Mouse (Mus musculus) CD4-positive, CD25-positive, alpha-beta regulatory T cell, adult 2 months (primary cell): ENCODE measurements around the gene Mrpl33.
A peak's percentile ranks its signal among the peaks of the same experiment; 100 is the strongest.
"Not testable (repeated sequence)": the region's sequence is repeated elsewhere in the genome, so short reads cannot be mapped to it uniquely, and the experiment has no call there.

Experiments
- DNase-seq: peaks from one replicate; pipeline ENCODE4 v3.0.0-alpha.2; 2012; ENCODE audit warnings: low read depth, low spot score

Gene Mrpl33

GRCm38 (mm10) chr5:31597430-31597944 lies 752 bp downstream of the Mrpl33 start:
- no peak for DNase-seq

- no peak for DNase-seq
These were observed 1.4 kb downstream of the Mrpl33 start for GRCm38 (mm10) chr5:31598121-31598520.

- DNase-seq = peak; percentile 70
These were observed 1.8 kb downstream of the Mrpl33 start for GRCm38 (mm10) chr5:31598579-31598978.

GRCm38 (mm10) chr5:31599161-31599560 lies 2.4 kb downstream of the Mrpl33 start:
- DNase-seq = peak; percentile 46

GRCm38 (mm10) chr5:31601162-31601722 lies 4.5 kb downstream of the Mrpl33 start:
- DNase-seq = no peak

GRCm38 (mm10) chr5:31602377-31602776 lies 5.6 kb downstream of the Mrpl33 start:
- DNase-seq = peak; percentile 72

GRCm38 (mm10) chr5:31603766-31604165 lies 7.0 kb downstream of the Mrpl33 start:
- DNase-seq = no peak

GRCm38 (mm10) chr5:31606151-31606550 lies 9.4 kb downstream of the Mrpl33 start:
- no peak for DNase-seq

- DNase-seq = no peak
These were observed 13.8 kb downstream of the Mrpl33 start for GRCm38 (mm10) chr5:31610376-31611086.

- no peak for DNase-seq
These were observed 14.5 kb downstream of the Mrpl33 start for GRCm38 (mm10) chr5:31611186-31611585.

- DNase-seq = peak; percentile 87
These were observed 17.1 kb downstream of the Mrpl33 start for GRCm38 (mm10) chr5:31613852-31614286.

- peak; percentile 70 for DNase-seq
These were observed 17.7 kb downstream of the Mrpl33 start for GRCm38 (mm10) chr5:31614339-31615025.

GRCm38 (mm10) chr5:31620326-31620725 lies 23.6 kb downstream of the Mrpl33 start:
- DNase-seq = no peak

- DNase-seq = no peak
These were observed 30.4 kb downstream of the Mrpl33 start for GRCm38 (mm10) chr5:31627117-31627516.

GRCm38 (mm10) chr5:31627562-31628526 lies 31.1 kb downstream of the Mrpl33 start:
- DNase-seq = no peak

- no peak for DNase-seq
These were observed 31.8 kb downstream of the Mrpl33 start for GRCm38 (mm10) chr5:31628555-31628954.

GRCm38 (mm10) chr5:31630064-31630463 lies 33.3 kb downstream of the Mrpl33 start:
- DNase-seq = no peak

GRCm38 (mm10) chr5:31631169-31631568 lies 34.4 kb downstream of the Mrpl33 start:
- DNase-seq = not testable (repeated sequence)

- no peak for DNase-seq
These were observed 37.4 kb downstream of the Mrpl33 start for GRCm38 (mm10) chr5:31634161-31634560.

- DNase-seq = no peak
These were observed 37.9 kb downstream of the Mrpl33 start for GRCm38 (mm10) chr5:31634679-31635078.

- no peak for DNase-seq
These were observed 40.0 kb downstream of the Mrpl33 start for GRCm38 (mm10) chr5:31636636-31637253.
